Mouse (Mus musculus): ENCODE results near the gene Tspan14. TPM values are rescaled to one million over a fixed set of nuclear protein-coding genes. Genes with fewer than 3 reads are reported as not detected.

The Tspan14 gene
- polyA plus RNA-seq, 1 experiment from 2014 or later, result 88.2 TPM

DNA sequence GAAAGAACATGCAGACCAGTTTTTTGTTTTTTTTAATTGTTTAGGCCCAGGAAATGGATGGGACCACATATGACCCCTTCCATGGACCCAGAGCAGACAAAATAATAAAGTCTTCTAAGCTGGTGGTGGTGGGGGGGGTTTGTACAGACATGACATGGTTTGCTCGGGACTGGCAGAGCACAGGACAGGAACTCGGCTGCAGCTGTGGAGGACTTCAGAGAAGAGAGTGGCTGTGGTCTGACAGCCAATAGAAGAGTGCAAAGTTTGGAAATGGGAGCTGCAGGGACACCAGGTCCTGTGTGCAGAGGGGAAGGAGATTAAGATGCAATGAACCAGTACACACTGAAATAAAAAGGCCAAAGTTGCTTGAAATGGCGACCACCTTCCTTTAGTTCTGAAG is 7.0 kb downstream of the Tspan14 start:
- peaks cover 72% of the 10 kb centered on the region for H3K4me1 ChIP-seq (ENCODE audit: control insufficient read depth, insufficient read depth, low read length)
- no peak overlapping the region for H3K4me2 ChIP-seq (replicated peaks; ENCODE audit: low read depth, low read length)
- ATAC-seq (ENCODE audit: insufficient number of reproducible peaks, insufficient read depth, low FRiP score, low read depth), result no peak
- WGBS, result 44% methylated on average over 3 of the region's 3 CpGs
- peak overlapping the region; percentile 94; the same call in 1 of the 2 replicates for H3K27ac ChIP-seq (ENCODE audit: low read length)
- H3K9me3 ChIP-seq (ENCODE audit: control insufficient read depth, low read depth, low read length), result no peaks in the 10 kb centered on the region
- no peak overlapping the region for H3K4me3 ChIP-seq (ENCODE audit: low read depth, low read length)
- H3K27me3 ChIP-seq (ENCODE audit: control insufficient read depth, insufficient read depth, low read length), result no peaks in the 10 kb centered on the region
- no peaks in the 10 kb centered on the region for H3K36me3 ChIP-seq (ENCODE audit: control insufficient read depth, insufficient read depth, low read length)
- no peak overlapping the region for H3K9ac ChIP-seq (replicated peaks; ENCODE audit: low read depth, low read length)

DNA sequence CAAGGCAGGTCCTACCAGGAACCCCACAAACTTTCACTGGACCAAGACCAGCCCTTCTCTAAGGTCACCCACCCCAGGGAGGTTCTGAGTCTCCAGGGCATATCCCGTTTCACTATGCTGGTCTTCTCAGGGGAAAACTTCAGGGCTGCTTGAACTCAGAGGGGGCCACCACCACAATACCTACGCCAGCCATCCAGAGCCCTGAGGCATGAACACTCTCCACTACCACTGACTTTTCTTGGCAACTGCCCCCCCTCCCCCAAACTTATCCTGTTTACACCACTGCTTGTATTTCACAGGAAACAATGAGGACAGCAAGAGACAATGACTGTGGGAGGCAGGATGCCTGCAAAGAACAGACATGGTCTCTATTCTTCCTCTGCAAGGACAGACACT is 7.6 kb downstream of the Tspan14 start:
- Histone ChIP-seq H3K9me3 (ENCODE audit: control insufficient read depth, low read depth, low read length) (no peaks in the 10 kb centered on the region), H3K4me3 (ENCODE audit: low read depth, low read length) (no peak overlapping the region), H3K4me1 (ENCODE audit: control insufficient read depth, insufficient read depth, low read length) (peaks cover 73% of the 10 kb centered on the region), H3K27ac (ENCODE audit: low read length) (peak overlapping the region; percentile 94), H3K9ac (replicated peaks; ENCODE audit: low read depth, low read length) (no peak overlapping the region), H3K27me3 (ENCODE audit: control insufficient read depth, insufficient read depth, low read length) (no peaks in the 10 kb centered on the region), H3K4me2 (replicated peaks; ENCODE audit: low read depth, low read length) (no peak overlapping the region), H3K36me3 (ENCODE audit: control insufficient read depth, insufficient read depth, low read length) (no peaks in the 10 kb centered on the region)
- WGBS, result 68% methylated on average over 2 of the region's 2 CpGs
- no peak for ATAC-seq (ENCODE audit: insufficient number of reproducible peaks, insufficient read depth, low FRiP score, low read depth)

DNA sequence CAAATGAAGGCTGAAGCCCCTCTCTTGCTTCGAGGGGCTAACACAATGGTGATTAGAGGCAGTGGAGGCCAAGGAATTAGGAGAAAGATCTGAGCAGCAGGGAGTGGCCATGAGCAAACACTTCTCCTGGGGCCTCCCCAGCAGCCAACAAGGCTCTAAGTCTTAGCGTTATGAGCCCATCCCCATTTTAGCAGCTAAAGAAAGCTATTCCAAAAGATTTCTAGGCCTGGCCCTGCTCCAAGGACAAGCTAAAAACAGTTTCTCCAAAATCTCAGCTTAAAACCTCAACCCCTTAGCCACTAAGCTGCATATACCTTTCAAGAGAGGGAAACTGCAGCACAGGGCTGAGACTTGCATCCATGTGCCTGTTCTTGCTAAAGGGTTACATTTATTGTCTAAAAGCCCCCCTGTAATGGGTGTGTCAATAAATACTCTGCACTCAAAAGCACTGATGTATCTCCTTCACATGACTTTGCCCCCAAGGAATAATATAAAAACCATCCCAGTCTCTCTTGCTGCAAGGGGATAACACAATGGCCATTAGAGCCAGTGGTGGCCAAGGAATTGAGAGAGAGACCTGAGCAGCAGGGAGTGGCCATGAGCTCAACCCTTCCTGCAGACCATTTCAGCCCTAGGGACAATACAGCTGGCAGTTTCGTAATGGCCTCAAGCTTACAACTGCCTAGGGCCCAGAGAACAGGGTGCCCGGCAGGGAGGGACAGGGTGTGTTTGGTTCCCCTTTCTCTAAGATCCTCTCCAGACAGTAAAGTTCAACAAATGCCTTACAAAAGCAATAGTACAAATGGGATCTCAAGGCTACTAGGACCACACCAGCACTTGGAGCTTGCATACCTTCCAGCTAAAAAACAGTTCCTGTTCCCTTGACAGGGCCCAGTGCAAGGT is 8.3 kb downstream of the Tspan14 start:
- no peaks in the 10 kb centered on the region for H3K27me3 ChIP-seq (ENCODE audit: control insufficient read depth, insufficient read depth, low read length)
- peaks cover 78% of the 10 kb centered on the region for H3K4me1 ChIP-seq (ENCODE audit: control insufficient read depth, insufficient read depth, low read length)
- 33% methylated on average over 4 of the region's 4 CpGs for WGBS
- no peak overlapping the region for H3K4me3 ChIP-seq (ENCODE audit: low read depth, low read length)
- H3K27ac ChIP-seq (ENCODE audit: low read length), result peak overlapping the region; percentile 94
- no peak overlapping the region for H3K9ac ChIP-seq (replicated peaks; ENCODE audit: low read depth, low read length)
- H3K36me3 ChIP-seq (ENCODE audit: control insufficient read depth, insufficient read depth, low read length), result no peaks in the 10 kb centered on the region
- ATAC-seq (ENCODE audit: insufficient number of reproducible peaks, insufficient read depth, low FRiP score, low read depth), result no peak
- H3K4me2 ChIP-seq (replicated peaks; ENCODE audit: low read depth, low read length), result peak overlapping the region; percentile 25; the same call in 1 of the 2 replicates
- H3K9me3 ChIP-seq (ENCODE audit: control insufficient read depth, low read depth, low read length), result no peaks in the 10 kb centered on the region

DNA sequence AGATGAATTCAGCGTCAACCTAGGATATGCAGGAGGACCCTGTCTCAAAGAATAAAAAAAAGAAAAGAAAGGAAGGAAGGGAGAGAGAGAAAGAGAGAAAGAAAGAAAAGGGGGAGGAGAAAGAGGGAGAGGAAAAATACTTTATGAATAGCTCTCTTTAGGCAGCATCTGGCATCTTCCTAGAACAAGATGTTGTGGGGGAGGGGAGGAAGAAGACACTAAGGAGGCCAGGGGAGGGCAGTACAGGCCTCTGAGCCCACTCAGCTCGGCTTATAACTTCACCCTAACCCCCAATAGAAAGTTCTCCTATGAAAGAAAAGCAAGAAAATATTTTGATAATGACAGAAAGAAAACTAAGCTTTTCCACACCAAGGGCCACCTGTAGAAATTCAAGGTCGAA is 9.0 kb downstream of the Tspan14 start:
- Histone ChIP-seq H3K27ac (ENCODE audit: low read length) (peak overlapping the region; percentile 94), H3K9ac (replicated peaks; ENCODE audit: low read depth, low read length) (no peak overlapping the region), H3K4me2 (replicated peaks; ENCODE audit: low read depth, low read length) (peak overlapping the region; percentile 25; the same call in 1 of the 2 replicates)

DNA sequence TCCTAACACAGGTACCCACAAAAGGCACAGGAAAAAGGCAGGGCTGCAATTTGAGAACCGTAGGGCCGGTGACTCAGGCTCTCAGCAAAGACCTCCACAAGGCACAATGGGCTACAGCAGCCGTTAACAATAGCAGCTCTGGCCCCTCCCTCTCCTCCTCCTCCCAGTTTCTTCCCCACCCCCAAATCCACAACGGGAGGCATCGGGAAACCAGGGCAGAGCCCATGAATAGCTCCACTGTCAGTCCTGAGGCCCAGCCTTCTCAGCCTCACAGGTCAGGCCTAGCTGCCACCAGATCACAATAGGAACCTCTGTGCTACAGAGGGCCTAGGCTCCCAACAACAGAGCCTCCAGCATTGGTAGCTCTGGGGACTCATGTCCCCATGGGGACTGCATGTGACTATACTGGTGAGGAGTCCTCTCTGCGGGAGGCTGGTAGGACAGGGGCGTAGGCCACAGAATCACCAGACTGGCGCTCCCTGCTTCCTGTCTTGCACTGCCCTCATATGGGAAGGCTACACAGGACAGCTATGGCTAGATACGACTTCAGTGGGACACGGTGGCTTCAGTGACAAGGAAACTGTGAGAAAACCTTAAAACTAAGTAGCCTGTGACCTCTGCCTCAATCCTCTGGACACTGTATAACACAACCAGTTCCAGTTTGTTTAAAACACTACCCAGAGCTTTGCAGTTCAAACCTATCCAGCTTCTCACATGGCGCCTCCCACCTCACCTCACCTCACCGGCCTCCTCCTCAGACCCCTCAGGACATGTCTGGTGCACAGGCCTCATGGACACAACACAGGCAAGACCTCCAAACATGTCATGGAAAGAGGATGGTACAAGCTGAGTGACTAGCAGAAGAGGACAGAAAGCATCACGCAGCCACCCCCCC is 10.1 kb downstream of the Tspan14 start:
- Histone ChIP-seq H3K4me2 (replicated peaks; ENCODE audit: low read depth, low read length) (no peak overlapping the region; the same call in 1 of the 2 replicates), H3K36me3 (ENCODE audit: control insufficient read depth, insufficient read depth, low read length) (no peaks in the 10 kb centered on the region), H3K27ac (ENCODE audit: low read length) (peak overlapping the region; percentile 94), H3K4me3 (ENCODE audit: low read depth, low read length) (no peak overlapping the region), H3K4me1 (ENCODE audit: control insufficient read depth, insufficient read depth, low read length) (peaks cover 74% of the 10 kb centered on the region), H3K9me3 (ENCODE audit: control insufficient read depth, low read depth, low read length) (no peaks in the 10 kb centered on the region), H3K9ac (replicated peaks; ENCODE audit: low read depth, low read length) (no peak overlapping the region), H3K27me3 (ENCODE audit: control insufficient read depth, insufficient read depth, low read length) (no peaks in the 10 kb centered on the region)
- ATAC-seq (ENCODE audit: insufficient number of reproducible peaks, insufficient read depth, low FRiP score, low read depth), result peak; percentile 83
- 40% methylated on average over 13 of the region's 13 CpGs for WGBS

More for the DNA sequence above, 9.0 kb downstream of the Tspan14 start:
- WGBS, result 41% methylated on average over 3 of the region's 3 CpGs
- H3K4me3 ChIP-seq (ENCODE audit: low read depth, low read length), result no peak overlapping the region
- ATAC-seq (ENCODE audit: insufficient number of reproducible peaks, insufficient read depth, low FRiP score, low read depth), result no peak
- no peaks in the 10 kb centered on the region for H3K27me3 ChIP-seq (ENCODE audit: control insufficient read depth, insufficient read depth, low read length)
- no peaks in the 10 kb centered on the region for H3K36me3 ChIP-seq (ENCODE audit: control insufficient read depth, insufficient read depth, low read length)
- no peaks in the 10 kb centered on the region for H3K9me3 ChIP-seq (ENCODE audit: control insufficient read depth, low read depth, low read length)
- peaks cover 81% of the 10 kb centered on the region for H3K4me1 ChIP-seq (ENCODE audit: control insufficient read depth, insufficient read depth, low read length)

DNA sequence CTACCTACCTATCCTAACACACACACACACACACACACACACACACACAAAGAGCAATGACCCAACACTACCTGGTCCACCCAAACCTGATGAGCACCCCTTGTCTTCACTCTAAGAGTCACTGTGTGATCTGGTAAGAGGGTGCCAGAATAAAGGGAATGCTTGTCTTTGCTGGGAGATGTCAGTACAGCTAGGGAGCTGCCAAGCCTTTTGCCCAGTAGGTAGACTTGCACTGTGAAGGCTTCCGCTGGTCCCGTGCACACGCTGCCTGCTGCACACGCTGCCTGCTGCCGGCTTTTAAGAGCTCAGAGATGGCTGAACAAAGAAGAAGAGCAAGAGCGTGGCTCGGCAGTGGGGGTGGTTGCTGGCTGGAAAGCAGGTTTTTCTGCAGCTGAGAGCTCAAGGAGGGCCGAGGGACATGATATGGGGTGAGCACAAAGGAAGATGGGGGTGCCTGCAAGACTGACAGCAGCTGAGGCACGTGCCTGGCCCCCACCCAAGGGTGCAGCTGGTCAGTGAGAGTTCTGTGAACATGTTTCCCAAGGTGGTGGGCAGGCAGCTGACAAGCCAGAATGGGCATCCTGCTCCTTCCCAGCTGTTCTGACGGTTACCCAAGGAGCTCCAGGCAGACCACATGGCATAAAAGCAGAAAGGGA is 10.9 kb downstream of the Tspan14 start:
- Histone ChIP-seq H3K9ac (replicated peaks; ENCODE audit: low read depth, low read length) (no peak overlapping the region), H3K27ac (ENCODE audit: low read length) (peak overlapping the region; percentile 94), H3K4me1 (ENCODE audit: control insufficient read depth, insufficient read depth, low read length) (peaks cover 74% of the 10 kb centered on the region), H3K4me2 (replicated peaks; ENCODE audit: low read depth, low read length) (no peak overlapping the region; the same call in 1 of the 2 replicates), H3K27me3 (ENCODE audit: control insufficient read depth, insufficient read depth, low read length) (no peaks in the 10 kb centered on the region), H3K4me3 (ENCODE audit: low read depth, low read length) (no peak overlapping the region), H3K36me3 (ENCODE audit: control insufficient read depth, insufficient read depth, low read length) (no peaks in the 10 kb centered on the region), H3K9me3 (ENCODE audit: control insufficient read depth, low read depth, low read length) (no peaks in the 10 kb centered on the region)
- 0 out of 2 replicates have a peak, but pooled peaks have one; percentile 1 for ATAC-seq (ENCODE audit: insufficient number of reproducible peaks, insufficient read depth, low FRiP score, low read depth)
- WGBS, result 40% methylated on average over 10 of the region's 10 CpGs

DNA sequence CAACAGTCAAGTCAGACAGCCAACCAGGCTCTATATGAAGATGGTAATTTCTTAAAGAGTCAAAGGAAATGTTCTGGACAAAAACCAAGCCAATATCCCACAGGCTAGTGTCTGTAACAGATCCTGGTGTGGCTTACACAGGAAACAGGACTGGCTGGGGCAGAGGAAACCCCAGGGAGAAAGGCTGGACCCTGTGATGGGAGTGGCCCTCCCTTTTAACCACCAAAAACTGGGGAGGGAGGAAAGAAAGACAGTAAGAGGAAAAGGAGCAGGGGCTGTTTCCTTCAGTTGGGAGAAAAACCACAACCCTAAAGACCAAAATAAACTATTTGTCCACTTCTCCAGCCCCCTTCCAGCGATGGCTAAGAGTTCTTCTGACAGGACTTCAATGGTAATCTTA is 11.5 kb downstream of the Tspan14 start:
- Histone ChIP-seq H3K27me3 (ENCODE audit: control insufficient read depth, insufficient read depth, low read length) (no peaks in the 10 kb centered on the region), H3K9me3 (ENCODE audit: control insufficient read depth, low read depth, low read length) (no peaks in the 10 kb centered on the region), H3K4me1 (ENCODE audit: control insufficient read depth, insufficient read depth, low read length) (peaks cover 74% of the 10 kb centered on the region), H3K36me3 (ENCODE audit: control insufficient read depth, insufficient read depth, low read length) (no peaks in the 10 kb centered on the region), H3K4me3 (ENCODE audit: low read depth, low read length) (no peak overlapping the region), H3K9ac (replicated peaks; ENCODE audit: low read depth, low read length) (no peak overlapping the region), H3K4me2 (replicated peaks; ENCODE audit: low read depth, low read length) (no peak overlapping the region), H3K27ac (ENCODE audit: low read length) (peak overlapping the region; percentile 94)
- 43% methylated on average over 1 of the region's 1 CpGs for WGBS
- ATAC-seq (ENCODE audit: insufficient number of reproducible peaks, insufficient read depth, low FRiP score, low read depth), result no peak

DNA sequence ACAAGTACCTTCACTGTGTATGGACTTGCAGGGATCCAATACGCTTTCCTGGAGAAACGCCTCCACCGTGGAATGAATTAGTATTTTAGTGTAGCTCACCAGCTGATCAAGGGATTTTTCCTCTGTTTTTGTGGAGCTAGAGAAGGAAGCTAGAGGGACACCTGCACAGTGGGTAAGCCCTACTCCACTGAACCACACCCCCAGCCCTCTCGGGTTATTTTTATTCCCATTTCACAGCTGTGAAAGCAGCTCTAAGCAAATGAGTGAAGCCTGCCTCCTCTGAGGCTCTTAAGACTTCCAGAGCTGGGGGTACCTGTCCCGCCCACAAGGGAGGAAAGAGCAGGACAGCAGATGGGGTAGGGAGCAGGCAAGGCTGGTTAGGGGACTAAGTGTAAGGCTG is 13.2 kb downstream of the Tspan14 start:
- no peak for ATAC-seq (ENCODE audit: insufficient number of reproducible peaks, insufficient read depth, low FRiP score, low read depth)
- Histone ChIP-seq H3K4me3 (ENCODE audit: low read depth, low read length) (no peak overlapping the region), H3K4me1 (ENCODE audit: control insufficient read depth, insufficient read depth, low read length) (peaks cover 66% of the 10 kb centered on the region), H3K9ac (replicated peaks; ENCODE audit: low read depth, low read length) (no peak overlapping the region), H3K27ac (ENCODE audit: low read length) (no peak overlapping the region), H3K36me3 (ENCODE audit: control insufficient read depth, insufficient read depth, low read length) (no peaks in the 10 kb centered on the region), H3K4me2 (replicated peaks; ENCODE audit: low read depth, low read length) (no peak overlapping the region), H3K9me3 (ENCODE audit: control insufficient read depth, low read depth, low read length) (no peaks in the 10 kb centered on the region), H3K27me3 (ENCODE audit: control insufficient read depth, insufficient read depth, low read length) (no peaks in the 10 kb centered on the region)
- WGBS, result 73% methylated on average over 5 of the region's 5 CpGs
